ENCODE assay signal across 18 mouse cellular contexts in genomic region chr5:121242261-121242660, GRCm38 (mm10). TPM values are rescaled to one million over a fixed set of nuclear protein-coding genes. Genes with fewer than 3 reads are reported as not detected.
DNase-seq lines count a peak whose midpoint lies in the region; ATAC-seq and TF ChIP-seq lines count a peak whose summit lies in the region.
"Had no signal": no experiment of that assay in that cellular context is flagged by ENCODE, and none has a peak within 500 bp of the region (broad histone marks: within the 10 kb centered on the region; RNA-seq: fewer than 3 reads in every experiment).

No protein-coding gene starts in this region.

- WGBS in liver, embryonic 12.5 days (ENCODE audit: insufficient replicate concordance): 0% methylated on average over 1 of the region's 1 CpGs
- 8% methylated on average over 1 of the region's 1 CpGs for WGBS in small intestine, adult 2 months
- WGBS in forebrain, embryonic 15.5 days: 70% methylated on average over 1 of the region's 1 CpGs

- H3K27me3 ChIP-seq in megakaryocyte, embryonic 14.5 days (replicated peaks): no peaks in the 10 kb centered on the region
- H3K27me3 ChIP-seq in erythroblast, embryonic 14.5 days (ENCODE audit: control insufficient read depth): no peaks in the 10 kb centered on the region
- no peaks in the 10 kb centered on the region for H3K27me3 ChIP-seq in liver, embryonic 12.5 days (replicated peaks)
- no peaks in the 10 kb centered on the region for H3K27me3 ChIP-seq in small intestine, adult 2 months (ENCODE audit: control insufficient read depth, insufficient read depth, low read length)
- H3K27me3 ChIP-seq in forebrain, embryonic 15.5 days: no peaks in the 10 kb centered on the region
- H3K27me3 ChIP-seq: limb, embryonic 12.5 days; midbrain, embryonic 12.5 days; Patski had no signal

- peaks cover 96% of the 10 kb centered on the region for H3K4me1 ChIP-seq in megakaryocyte, embryonic 14.5 days
- H3K4me1 ChIP-seq in erythroblast, embryonic 14.5 days (ENCODE audit: control insufficient read depth): peaks cover 95% of the 10 kb centered on the region
- peaks cover 99% of the 10 kb centered on the region for H3K4me1 ChIP-seq in liver, embryonic 12.5 days
- peaks cover 6% of the 10 kb centered on the region; the same call in 1 of the 2 replicates for H3K4me1 ChIP-seq in small intestine, adult 2 months (ENCODE audit: control insufficient read depth, insufficient read depth, insufficient read length, low read length)
- H3K4me1 ChIP-seq in forebrain, embryonic 15.5 days: peaks cover 17% of the 10 kb centered on the region
- H3K4me1 ChIP-seq: limb, embryonic 12.5 days had no signal

- peak overlapping the region; percentile 84 for H3K4me3 ChIP-seq in megakaryocyte, embryonic 14.5 days (replicated peaks)
- H3K4me3 ChIP-seq in erythroblast, embryonic 14.5 days (replicated peaks): peak overlapping the region; percentile 59
- peak overlapping the region; percentile 25 for H3K4me3 ChIP-seq in liver, embryonic 12.5 days
- no peak overlapping the region for H3K4me3 ChIP-seq in small intestine, adult 2 months (ENCODE audit: low read depth, low read length)
- H3K4me3 ChIP-seq in forebrain, embryonic 15.5 days: no peak overlapping the region
- H3K4me3 ChIP-seq: limb, embryonic 12.5 days; midbrain, embryonic 12.5 days had no signal

- peak overlapping the region; percentile 69 for H3K4me2 ChIP-seq in liver, embryonic 12.5 days
- no peak overlapping the region for H3K4me2 ChIP-seq in forebrain, embryonic 15.5 days (replicated peaks)
- H3K4me2 ChIP-seq: hindbrain, embryonic 14.5 days; limb, embryonic 12.5 days; lung, embryonic 14.5 days; midbrain, embryonic 12.5 days had no signal

- no peak for DNase-seq in cerebellum, adult 11 months
- DNase-seq: adrenal gland, adult 8-10 months; cerebellum, postnatal 10 days; embryo, embryonic 11 days; kidney, adult 11 months; lung, embryonic 14.5 days; lung, postnatal 4 days; spleen, adult 18-20 months had no signal

- H3K9ac ChIP-seq in liver, embryonic 12.5 days: peak overlapping the region; percentile 75
- H3K9ac ChIP-seq in forebrain, embryonic 15.5 days (replicated peaks): no peak overlapping the region
- H3K9ac ChIP-seq: hindbrain, embryonic 14.5 days; limb, embryonic 12.5 days; lung, embryonic 14.5 days; midbrain, embryonic 12.5 days had no signal

- H3K27ac ChIP-seq in liver, embryonic 12.5 days: peak overlapping the region; percentile 99
- peak overlapping the region; percentile 71 for H3K27ac ChIP-seq in small intestine, adult 2 months (ENCODE audit: insufficient read depth, low read depth, low read length)
- no peak overlapping the region for H3K27ac ChIP-seq in forebrain, embryonic 15.5 days (replicated peaks)
- H3K27ac ChIP-seq: hindbrain, embryonic 14.5 days; limb, embryonic 12.5 days; midbrain, embryonic 12.5 days had no signal

- no peak for TF ChIP-seq POLR2A in small intestine, adult 2 months (IDR thresholded peaks at IDR 0.05; ENCODE audit: low read depth, low read length)

- ATAC-seq in megakaryocyte, adult 5-6 weeks (ENCODE audit: poor library complexity, severe bottlenecking): no peak
- peak; percentile 63 for ATAC-seq in liver, embryonic 12.5 days
- ATAC-seq in forebrain, embryonic 15.5 days (replicated peaks): no peak
- ATAC-seq: Patski had no signal

- no peaks in the 10 kb centered on the region for H3K9me3 ChIP-seq in megakaryocyte, embryonic 14.5 days
- no peaks in the 10 kb centered on the region for H3K9me3 ChIP-seq in erythroblast, embryonic 14.5 days (ENCODE audit: control insufficient read depth, low read length)
- no peaks in the 10 kb centered on the region for H3K9me3 ChIP-seq in liver, embryonic 12.5 days (replicated peaks)
- no peaks in the 10 kb centered on the region for H3K9me3 ChIP-seq in forebrain, embryonic 15.5 days
- H3K9me3 ChIP-seq: limb, embryonic 12.5 days; midbrain, embryonic 12.5 days had no signal

- no peak for TF ChIP-seq CTCF in small intestine, adult 2 months (IDR thresholded peaks at IDR 0.05; ENCODE audit: extremely low read depth, insufficient read length, insufficient replicate concordance, low read depth, low read length)

- H3K36me3 ChIP-seq in megakaryocyte, embryonic 14.5 days (replicated peaks; ENCODE audit: low read length): peaks cover 13% of the 10 kb centered on the region
- H3K36me3 ChIP-seq in erythroblast, embryonic 14.5 days (ENCODE audit: control insufficient read depth): peaks cover 85% of the 10 kb centered on the region
- peaks cover 9% of the 10 kb centered on the region; the same call in 1 of the 2 replicates for H3K36me3 ChIP-seq in liver, embryonic 12.5 days
- H3K36me3 ChIP-seq in small intestine, adult 2 months (ENCODE audit: control insufficient read depth, insufficient read depth, low read length): no peaks in the 10 kb centered on the region
- H3K36me3 ChIP-seq in forebrain, embryonic 15.5 days: no peaks in the 10 kb centered on the region
- H3K36me3 ChIP-seq: limb, embryonic 12.5 days; midbrain, embryonic 12.5 days had no signal

RNA-seq across cellular contexts. Expression of gene Hectd4, which starts 22.2 kb away (rescaled TPM):
- polyA plus RNA-seq in megakaryocyte, embryonic 14.5 days (2012; ENCODE audit: insufficient read depth, low replicate concordance): 8.6 and 14.0 TPM in 2 replicates
- total RNA-seq in megakaryocyte, adult 5-6 weeks (2015): 12.0 and 17.0 TPM in 2 replicates
- 8.6 and 15.2 TPM in 2 replicates for total RNA-seq in megakaryocyte, adult 5-6 weeks (2017)
- polyA plus RNA-seq in erythroblast, embryonic 14.5 days (2012): 10.6 and 12.1 TPM in 2 replicates
- polyA plus RNA-seq in liver, embryonic 12.5 days (2016; fragmentation: Nextera tagmentation; extraction: Ambion mirVana): 13.3 and 14.4 TPM in 2 replicates
- 12.2 and 28.8 TPM in 2 replicates for polyA plus RNA-seq in small intestine, adult 2 months (2012; rRNA removed)
- 18.1 and 20.8 TPM in 2 replicates for polyA plus RNA-seq in forebrain, embryonic 15.5 days (2015; fragmentation: Nextera tagmentation; extraction: Ambion mirVana)

RNA-seq across cellular contexts. Expression of gene Rpl6, which starts 38.0 kb away (rescaled TPM):
- 95.5 and 547 TPM in 2 replicates for polyA plus RNA-seq in megakaryocyte, embryonic 14.5 days (2012; ENCODE audit: insufficient read depth, low replicate concordance)
- total RNA-seq in megakaryocyte, adult 5-6 weeks (2015): 1,545 and 1,566 TPM in 2 replicates
- 945 and 954 TPM in 2 replicates for total RNA-seq in megakaryocyte, adult 5-6 weeks (2017)
- 24.9 and 56.7 TPM in 2 replicates for polyA plus RNA-seq in erythroblast, embryonic 14.5 days (2012)
- polyA plus RNA-seq in liver, embryonic 12.5 days (2016; fragmentation: Nextera tagmentation; extraction: Ambion mirVana): 590 and 602 TPM in 2 replicates
- polyA plus RNA-seq in small intestine, adult 2 months (2012; rRNA removed): 116 and 161 TPM in 2 replicates
- 398 and 410 TPM in 2 replicates for polyA plus RNA-seq in forebrain, embryonic 15.5 days (2015; fragmentation: Nextera tagmentation; extraction: Ambion mirVana)

RNA-seq across cellular contexts. Expression of gene Ptpn11, which starts 51.1 kb away (rescaled TPM):
- polyA plus RNA-seq in megakaryocyte, embryonic 14.5 days (2012; ENCODE audit: insufficient read depth, low replicate concordance): 45.4 and 67.9 TPM in 2 replicates
- total RNA-seq in megakaryocyte, adult 5-6 weeks (2015): 20.1 and 20.2 TPM in 2 replicates
- total RNA-seq in megakaryocyte, adult 5-6 weeks (2017): 37.8 and 40.9 TPM in 2 replicates
- 1.5 and 2.0 TPM in 2 replicates for polyA plus RNA-seq in erythroblast, embryonic 14.5 days (2012)
- polyA plus RNA-seq in liver, embryonic 12.5 days (2016; fragmentation: Nextera tagmentation; extraction: Ambion mirVana): 15.2 and 15.8 TPM in 2 replicates
- polyA plus RNA-seq in small intestine, adult 2 months (2012; rRNA removed): 10.4 and 14.2 TPM in 2 replicates
- polyA plus RNA-seq in forebrain, embryonic 15.5 days (2015; fragmentation: Nextera tagmentation; extraction: Ambion mirVana): 25.9 and 26.1 TPM in 2 replicates

Comparison
In these comparisons a context has a peak if more than half of its experiments do, and no peak if none do; other contexts are left out.
1. H3K4me3 ChIP-seq: peak in megakaryocyte, embryonic 14.5 days (single experiment), erythroblast, embryonic 14.5 days (single experiment) and liver, embryonic 12.5 days (single experiment); none in small intestine, adult 2 months (single experiment) and forebrain, embryonic 15.5 days (single experiment).